Mouse (Mus musculus): ENCODE measurements around the gene Plk5.

Plk5 gene

DNA sequence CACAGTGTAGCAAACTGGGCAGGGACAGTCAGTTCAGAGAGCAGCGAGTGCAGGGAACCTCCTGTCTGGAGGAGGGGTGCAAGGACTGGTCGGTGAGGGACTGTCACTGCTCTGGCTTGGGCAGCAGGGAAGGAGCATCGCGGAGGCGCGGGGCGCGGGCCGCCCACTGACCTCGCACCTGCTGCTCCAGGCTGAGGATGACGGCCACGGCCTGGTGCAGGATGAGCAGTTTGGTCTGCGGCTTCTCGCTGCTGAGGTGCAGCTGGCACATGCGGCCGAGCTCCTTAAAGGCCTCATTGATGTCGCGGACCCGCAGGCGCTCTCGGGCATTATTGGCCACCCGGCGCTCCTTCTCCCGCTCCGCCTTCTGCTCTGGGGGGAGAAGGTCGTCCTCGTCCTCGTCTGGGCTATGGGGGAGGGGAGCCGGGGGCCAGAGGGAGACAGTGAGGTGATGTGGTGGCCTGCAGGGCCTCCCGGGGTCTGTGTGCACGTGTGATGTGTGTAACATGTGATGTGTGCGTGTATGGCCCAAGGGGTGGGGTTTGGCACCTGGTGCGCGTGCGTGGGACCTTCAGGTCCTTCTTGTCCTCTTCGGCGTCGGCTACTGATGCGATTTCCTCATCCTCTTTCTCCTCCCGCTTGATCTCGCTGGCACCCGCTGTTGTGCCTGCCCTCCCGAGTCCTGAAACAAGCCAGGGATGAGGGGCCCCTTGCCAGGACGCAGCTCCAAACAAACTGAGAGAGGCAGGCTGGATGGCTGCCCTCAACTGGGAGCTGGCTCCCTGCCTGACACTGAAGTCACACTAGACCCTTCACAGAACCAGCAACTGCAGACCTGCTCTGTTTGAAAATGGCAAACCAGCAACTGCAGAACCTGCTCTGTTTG lies 56.6 kb downstream of the Plk5 start:
- peak; percentile 92 for DNase-seq (ENCODE audit: low read depth, low spot score)
